In genomic region chr3:67572918-67573317, GRCm38 (mm10) we compare ENCODE assay signal across 8 mouse cellular contexts. TPM values are rescaled to one million over a fixed set of nuclear protein-coding genes. Genes with fewer than 3 reads are reported as not detected.
A peak's percentile ranks its signal among the peaks of the same experiment; 100 is the strongest.
DNase-seq lines count a peak whose midpoint lies in the region; ATAC-seq and TF ChIP-seq lines count a peak whose summit lies in the region.

No protein-coding gene starts in this region.

- no peak overlapping the region for H3K27ac ChIP-seq in left cerebral cortex, adult 2 months
- H3K27ac ChIP-seq in embryonic facial prominence, embryonic 15.5 days (replicated peaks): no peak overlapping the region
- no peak overlapping the region for H3K27ac ChIP-seq in intestine, embryonic 15.5 days
- no peak overlapping the region for H3K27ac ChIP-seq in lung, embryonic 15.5 days
- H3K27ac ChIP-seq in small intestine, adult 2 months (ENCODE audit: insufficient read depth, low read depth, low read length): no peak overlapping the region

- H3K27me3 ChIP-seq in Patski: peaks cover 59% of the 10 kb centered on the region
- H3K27me3 ChIP-seq in embryonic facial prominence, embryonic 15.5 days: peaks cover 10% of the 10 kb centered on the region
- no peaks in the 10 kb centered on the region; the same call in 1 of the 2 replicates for H3K27me3 ChIP-seq in intestine, embryonic 15.5 days (replicated peaks)
- no peaks in the 10 kb centered on the region for H3K27me3 ChIP-seq in lung, embryonic 15.5 days
- no peaks in the 10 kb centered on the region for H3K27me3 ChIP-seq in small intestine, adult 2 months (ENCODE audit: control insufficient read depth, insufficient read depth, low read length)

- H3K4me1 ChIP-seq in embryonic facial prominence, embryonic 15.5 days: 0 out of 2 replicates have a peak, but pooled peaks cover 3% of the 10 kb centered on the region
- no peaks in the 10 kb centered on the region for H3K4me1 ChIP-seq in intestine, embryonic 15.5 days (replicated peaks)
- no peaks in the 10 kb centered on the region for H3K4me1 ChIP-seq in lung, embryonic 15.5 days
- H3K4me1 ChIP-seq in small intestine, adult 2 months (ENCODE audit: control insufficient read depth, insufficient read depth, insufficient read length, low read length): no peaks in the 10 kb centered on the region

- in situ Hi-C loops in Patski (cut with MboI; ENCODE audit: low pct_unique_long_range_greater_than_20kb): loop anchor here (25.0 kb wide), 1 partner anchor 1236 kb away; no protein-coding TSS in a partner anchor

- POLR2A ChIA-PET in Patski (lab: Charles Lee): no interaction called here

- H3K9me3 ChIP-seq in embryonic facial prominence, embryonic 15.5 days (replicated peaks): no peaks in the 10 kb centered on the region
- H3K9me3 ChIP-seq in intestine, embryonic 15.5 days: no peaks in the 10 kb centered on the region
- H3K9me3 ChIP-seq in lung, embryonic 15.5 days: no peaks in the 10 kb centered on the region

- WGBS in embryonic facial prominence, embryonic 15.5 days: 62% methylated on average over 4 of the region's 4 CpGs
- 63% methylated on average over 4 of the region's 4 CpGs for WGBS in intestine, embryonic 15.5 days
- WGBS in lung, embryonic 15.5 days: 68% methylated on average over 4 of the region's 4 CpGs
- 66% methylated on average over 4 of the region's 4 CpGs for WGBS in small intestine, adult 2 months

- intact Hi-C loops in left cerebral cortex, adult 2 months (cut with DNase I): no loop called here

- no peak overlapping the region for H3K4me2 ChIP-seq in embryonic facial prominence, embryonic 15.5 days (replicated peaks)
- H3K4me2 ChIP-seq in intestine, embryonic 15.5 days (replicated peaks): no peak overlapping the region
- H3K4me2 ChIP-seq in lung, embryonic 15.5 days: no peak overlapping the region

- no peak for TF ChIP-seq POLR2A in small intestine, adult 2 months (IDR thresholded peaks at IDR 0.05; ENCODE audit: low read depth, low read length)

- H3K4me3 ChIP-seq in left cerebral cortex, adult 2 months: no peak overlapping the region
- no peak overlapping the region for H3K4me3 ChIP-seq in embryonic facial prominence, embryonic 15.5 days (replicated peaks)
- no peak overlapping the region for H3K4me3 ChIP-seq in intestine, embryonic 15.5 days (replicated peaks)
- H3K4me3 ChIP-seq in lung, embryonic 15.5 days: no peak overlapping the region
- no peak overlapping the region for H3K4me3 ChIP-seq in small intestine, adult 2 months (ENCODE audit: low read depth, low read length)

- no peak overlapping the region for H3K9ac ChIP-seq in embryonic facial prominence, embryonic 15.5 days
- H3K9ac ChIP-seq in intestine, embryonic 15.5 days: no peak overlapping the region
- no peak overlapping the region for H3K9ac ChIP-seq in lung, embryonic 15.5 days

- ATAC-seq in Patski: peak; percentile 72
- peak; percentile 43; the same call in 1 of the 2 replicates for ATAC-seq in embryonic facial prominence, embryonic 15.5 days (ENCODE audit: insufficient number of reproducible peaks, low FRiP score, low TSS enrichment, low read depth)
- 0 out of 2 replicates have a peak, but pooled peaks have one; percentile 34 for ATAC-seq in intestine, embryonic 15.5 days
- ATAC-seq in lung, embryonic 15.5 days (ENCODE audit: borderline replicate concordance, extremely low read depth, low FRiP score, low TSS enrichment): peak; percentile 68

- peak in 1 of 2 experiments; percentile 17 for DNase-seq in left cerebral cortex, adult 2 months (ENCODE audit: extremely low spot score in 1 of 2, low spot score in 2 of 2)
- no peak for DNase-seq in left cerebral cortex, adult 9 months (ENCODE audit: low spot score in 2 of 2)
- no peak for DNase-seq in Patski (ENCODE audit: low read depth, low spot score)
- DNase-seq in right cerebral cortex, postnatal 4 days: no peak

- CTCF ChIA-PET in Patski (lab: Charles Lee): interaction anchor here (1.2 to 2.2 kb wide), 5 partner anchors 10 to 221 kb away, joined by 3 to 11 read pairs (median 4); partner anchors contain the start of gene Mfsd1

- H3K36me3 ChIP-seq in embryonic facial prominence, embryonic 15.5 days: no peaks in the 10 kb centered on the region
- no peaks in the 10 kb centered on the region for H3K36me3 ChIP-seq in intestine, embryonic 15.5 days
- H3K36me3 ChIP-seq in lung, embryonic 15.5 days: no peaks in the 10 kb centered on the region
- no peaks in the 10 kb centered on the region for H3K36me3 ChIP-seq in small intestine, adult 2 months (ENCODE audit: control insufficient read depth, insufficient read depth, low read length)

- peak; percentile 67 for TF ChIP-seq CTCF in left cerebral cortex, adult 2 months (IDR thresholded peaks at IDR 0.05)
- TF ChIP-seq CTCF in Patski (IDR thresholded peaks at IDR 0.05): peak; percentile 83
- peak; percentile 39; the same call in 1 of the 2 replicates for TF ChIP-seq CTCF in small intestine, adult 2 months (IDR thresholded peaks at IDR 0.05; ENCODE audit: extremely low read depth, insufficient read length, insufficient replicate concordance, low read depth, low read length)

RNA-seq across cellular contexts. Expression of gene Mfsd1, which starts 9.6 kb away (rescaled TPM):
- total RNA-seq in left cerebral cortex, adult 2 months (2021): 10 to 100 TPM; 29.7 to 34.7 TPM
- polyA plus RNA-seq in Patski (2021): 189 TPM
- 57.5 and 59.6 TPM in 2 replicates for polyA plus RNA-seq in embryonic facial prominence, embryonic 15.5 days (2015; fragmentation: Nextera tagmentation; extraction: Ambion mirVana)
- 52.0 and 54.8 TPM in 2 replicates for polyA plus RNA-seq in intestine, embryonic 15.5 days (2015; fragmentation: Nextera tagmentation; extraction: Ambion mirVana)
- 51.0 and 52.1 TPM in 2 replicates for polyA plus RNA-seq in lung, embryonic 15.5 days (2015; fragmentation: Nextera tagmentation; extraction: Ambion mirVana)
- 14.6 and 25.8 TPM in 2 replicates for polyA plus RNA-seq in small intestine, adult 2 months (2012; rRNA removed)

RNA-seq across cellular contexts. Expression of gene Rarres1, which starts 57.6 kb away (rescaled TPM):
- 1 to 10 TPM; 1.5 to 1.7 TPM for total RNA-seq in left cerebral cortex, adult 2 months (2021)
- not detected for polyA plus RNA-seq in Patski (2021)
- 8.1 and 8.2 TPM in 2 replicates for polyA plus RNA-seq in embryonic facial prominence, embryonic 15.5 days (2015; fragmentation: Nextera tagmentation; extraction: Ambion mirVana)
- polyA plus RNA-seq in intestine, embryonic 15.5 days (2015; fragmentation: Nextera tagmentation; extraction: Ambion mirVana): 0.67 and 0.95 TPM in 2 replicates
- 4.9 and 6.8 TPM in 2 replicates for polyA plus RNA-seq in lung, embryonic 15.5 days (2015; fragmentation: Nextera tagmentation; extraction: Ambion mirVana)
- polyA plus RNA-seq in small intestine, adult 2 months (2012; rRNA removed): 1.9 and 3.9 TPM in 2 replicates
